Mouse (Mus musculus) left cerebral cortex, adult 2 months (tissue): Measurements from ENCODE around the gene Sox1. TPM values are rescaled to one million over a fixed set of nuclear protein-coding genes. Genes with fewer than 3 reads are reported as not detected.

ENCODE experiments used
- DNase-seq, 2 experiments: peaks; one replicate each; pipeline ENCODE4 v3.0.0; 2021 to 2022; ENCODE audit warnings: low spot score in 2 of 2, mixed read lengths in 1 of 2; ENCODE audit errors: extremely low spot score in 1 of 2
- H3K27ac ChIP-seq: fragments of 200-600 bp; 2 replicates; pipeline ENCODE4 v1.8.1; 2022
- H3K4me3 ChIP-seq: fragments of 200-600 bp; 2 replicates; pipeline ENCODE4 v1.8.1; 2022
- CTCF ChIP-seq: fragments of 200-600 bp; IDR thresholded peaks from 2 replicates; pipeline ENCODE4 v1.8.1; 2022; ENCODE audit warnings: antibody characterized with exemption, mild to moderate bottlenecking, moderate library complexity
- intact Hi-C: fragments of 180-260 bp; cut with DNase I; formaldehyde crosslinking; loops from one replicate; pipeline ENCODE4 v1.15.1; 2025
- total RNA-seq, 2 experiments: library from RNA; stranded (reverse); gene quantifications; 2 replicates each; pipeline ENCODE4 v1.2.3; 2021

Gene Sox1
- total RNA-seq, 2 experiments from 2014 or later: 9.5 to 11.6 TPM

GRCm38 (mm10) chr8:12390640-12391365 is 4.3 kb upstream of the Sox1 start:
- no peak for TF ChIP-seq CTCF
- intact Hi-C loops: loop anchor here (5.0 kb wide), 1 partner anchor 171 kb away; no protein-coding TSS in a partner anchor
- Histone ChIP-seq H3K4me3 (no peak overlapping the region), H3K27ac (peak overlapping the region; percentile 55; the same call in 1 of the 2 replicates)
- DNase-seq: no peak

DNA sequence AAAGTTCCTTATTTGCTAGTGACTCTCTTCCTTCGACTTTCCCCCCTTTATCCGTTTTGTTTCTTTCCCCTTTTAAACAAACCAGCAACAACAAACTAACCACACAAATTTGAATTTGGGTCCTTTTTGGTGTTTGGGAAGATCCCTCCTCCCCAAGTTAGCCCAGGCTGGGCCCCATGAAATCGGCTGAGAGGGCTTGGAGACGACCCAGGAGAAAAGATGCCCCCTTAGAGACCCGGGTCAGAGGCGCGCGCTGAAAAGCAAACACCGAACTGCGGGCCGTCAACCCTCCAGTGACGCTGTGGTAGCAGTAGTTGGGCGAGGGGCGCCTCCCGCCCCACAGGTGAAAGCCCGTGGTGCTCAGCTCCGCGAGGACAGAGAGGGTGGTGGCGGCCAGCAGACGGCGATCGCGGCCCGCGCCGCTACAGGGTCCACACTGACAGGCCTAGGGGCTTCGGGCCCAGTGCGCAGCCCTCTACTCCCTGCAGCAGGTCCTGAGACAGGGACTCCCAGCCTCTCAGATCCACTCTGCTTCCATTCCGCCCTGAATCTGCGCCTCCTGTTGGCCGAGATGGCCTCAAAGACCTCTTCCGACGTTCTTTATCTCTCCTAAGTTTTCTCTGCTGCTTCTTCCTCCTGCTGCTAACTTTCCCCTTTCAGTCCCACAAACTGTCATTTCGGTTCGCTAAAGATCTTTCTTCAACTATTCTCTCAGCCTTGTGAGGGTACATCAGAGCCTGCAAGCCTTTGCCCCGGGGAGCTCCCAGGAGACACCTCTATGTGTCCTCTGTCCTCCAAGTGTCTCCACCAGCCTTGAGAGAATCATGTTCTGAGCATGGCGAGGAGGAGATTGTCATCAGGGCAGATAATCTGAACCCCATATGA is 3.5 kb upstream of the Sox1 start:
- H3K4me3 ChIP-seq: no peak overlapping the region
- TF ChIP-seq CTCF: peak; percentile 46
- H3K27ac ChIP-seq: no peak overlapping the region
- intact Hi-C loops: loop anchor here (5.0 kb wide), 1 partner anchor 171 kb away; no protein-coding TSS in a partner anchor
- no peak for DNase-seq

DNA sequence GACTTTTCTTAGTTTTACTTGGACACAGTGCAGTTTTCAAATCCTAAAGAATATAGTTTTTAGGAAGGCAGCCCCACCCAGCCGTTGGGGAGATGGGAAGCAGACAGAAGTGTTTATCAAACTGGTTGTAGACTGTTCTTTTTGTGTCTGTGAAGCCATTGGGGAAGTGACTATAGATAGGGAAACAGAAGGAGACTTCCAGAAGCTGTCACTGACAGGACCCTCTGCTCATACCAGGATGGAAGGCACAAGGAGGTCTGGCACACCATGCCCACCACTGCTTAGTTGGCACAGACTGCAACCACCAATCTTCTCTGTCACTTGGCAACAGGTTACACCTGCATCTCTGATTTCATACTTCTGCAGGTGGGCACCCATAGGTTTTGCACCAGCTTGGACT is 2.3 kb upstream of the Sox1 start:
- DNase-seq: no peak
- intact Hi-C loops: loop anchor here (5.0 kb wide), 1 partner anchor 170 kb away; no protein-coding TSS in a partner anchor
- TF ChIP-seq CTCF: no peak
- Histone ChIP-seq H3K27ac (no peak overlapping the region), H3K4me3 (no peak overlapping the region)

DNA sequence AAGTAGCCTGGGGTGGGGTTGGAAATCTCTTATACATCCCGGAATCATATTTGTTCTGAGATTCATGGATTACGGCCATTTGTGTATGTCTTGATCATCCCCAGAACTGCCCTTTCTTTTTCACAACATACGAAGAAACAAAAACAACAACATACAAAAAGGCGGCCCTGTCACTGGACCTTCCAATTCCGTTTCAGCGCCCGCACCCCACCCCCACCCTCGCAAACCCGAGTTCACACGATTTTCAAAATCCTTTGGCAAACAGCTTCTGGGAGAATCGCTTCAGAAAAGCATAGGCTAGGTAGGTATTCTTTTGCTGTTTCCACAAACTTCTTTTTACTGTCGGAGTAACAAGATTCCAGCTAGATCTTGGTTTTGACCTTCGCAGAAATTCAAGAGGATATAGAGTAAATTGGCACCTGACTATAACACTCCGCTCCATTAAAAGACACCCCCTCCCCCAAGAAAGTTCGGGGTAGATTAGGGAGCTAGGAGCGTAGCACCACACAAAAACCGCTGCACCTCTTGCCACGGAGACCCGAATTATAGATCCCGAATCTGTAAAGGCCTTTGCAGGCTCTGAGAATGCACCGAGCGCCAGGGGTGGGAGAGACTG is 602 bp upstream of the Sox1 start:
- peak overlapping the region; percentile 34 for H3K4me3 ChIP-seq
- intact Hi-C loops: loop anchor here (5.0 kb wide), 1 partner anchor 168 kb away; no protein-coding TSS in a partner anchor
- H3K27ac ChIP-seq: peak overlapping the region; percentile 2; the same call in 1 of the 2 replicates
- DNase-seq: no peak
- no peak for TF ChIP-seq CTCF

GRCm38 (mm10) chr8:12396501-12397345 is 1.6 kb downstream of the Sox1 start:
- Histone ChIP-seq H3K4me3 (peak overlapping the region; percentile 33), H3K27ac (no peak overlapping the region; the same call in 1 of the 2 replicates)
- DNase-seq: no peak
- TF ChIP-seq CTCF: no peak
- intact Hi-C loops: no loop called here

- Histone ChIP-seq H3K27ac (peak overlapping the region; percentile 9; the same call in 1 of the 2 replicates), H3K4me3 (peak overlapping the region; percentile 33)
- TF ChIP-seq CTCF: no peak
- DNase-seq: no peak
- intact Hi-C loops: no loop called here
These were observed 2.3 kb downstream of the Sox1 start for GRCm38 (mm10) chr8:12397346-12397925.

DNA sequence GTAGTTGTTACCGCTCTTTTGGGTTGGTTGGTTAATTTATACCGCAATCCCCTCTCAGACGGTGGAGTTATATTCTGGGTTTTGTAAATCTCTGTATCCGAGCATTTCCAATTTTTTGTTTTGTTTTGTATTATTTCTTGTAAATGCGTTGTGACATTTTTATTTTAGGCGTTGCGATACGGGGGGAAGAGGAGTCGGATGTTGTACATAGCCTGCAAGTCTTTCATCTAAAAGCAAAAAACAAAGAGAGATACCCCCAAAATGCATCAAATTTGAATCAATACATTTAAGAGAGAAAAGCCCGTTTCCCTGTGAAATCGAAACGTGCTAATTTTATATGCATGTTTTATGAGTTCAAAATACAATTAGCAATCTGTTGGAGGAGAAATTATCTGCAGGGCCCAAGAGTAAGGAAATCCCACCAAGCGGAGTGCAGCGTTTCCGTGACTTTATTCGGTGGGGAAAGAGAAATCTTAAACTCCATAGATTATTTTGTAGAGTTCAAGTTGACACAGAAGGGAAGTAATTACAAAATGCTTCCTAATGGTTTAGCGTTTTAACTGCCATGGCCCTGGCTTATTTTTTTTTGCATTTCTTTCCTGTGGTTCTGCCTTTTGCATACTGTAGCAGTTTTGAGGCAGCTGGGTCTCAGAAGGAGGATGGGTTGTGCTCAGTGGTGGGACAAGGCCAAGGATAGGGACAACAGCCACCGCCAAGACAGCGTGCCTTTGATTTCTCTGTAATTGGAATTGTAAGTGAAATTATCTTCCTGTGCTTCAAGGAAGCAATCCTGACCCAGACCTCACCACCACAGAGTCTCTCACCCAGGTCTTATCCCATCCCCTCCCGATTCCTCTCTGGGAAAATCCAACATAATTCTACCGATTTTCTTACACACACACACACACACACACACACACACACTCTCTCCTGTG is 3.2 kb downstream of the Sox1 start:
- no peak for TF ChIP-seq CTCF

GRCm38 (mm10) chr8:12399421-12400205 is 4.5 kb downstream of the Sox1 start:
- intact Hi-C loops: loop anchor here (2.0 kb wide), 1 partner anchor 87 kb away; no protein-coding TSS in a partner anchor
- peak overlapping the region; percentile 2; the same call in 1 of the 2 replicates for H3K4me3 ChIP-seq
- DNase-seq: no peak
- TF ChIP-seq CTCF: no peak
- no peak overlapping the region for H3K27ac ChIP-seq

More for the DNA sequence above, 3.2 kb downstream of the Sox1 start:
- intact Hi-C loops: no loop called here
- Histone ChIP-seq H3K4me3 (peak overlapping the region; percentile 33), H3K27ac (peak overlapping the region; percentile 9; the same call in 1 of the 2 replicates)
- no peak for DNase-seq
